Mouse (Mus musculus) hematopoietic stem cell, adult 5-6 weeks (primary cell): ENCODE data around the gene Dnajb5. TPM values are rescaled to one million over a fixed set of nuclear protein-coding genes. Genes with fewer than 3 reads are reported as not detected.

Experiments used
- ATAC-seq, 2 experiments: fragments of 125-278 bp in 1 of 2; replicated peaks in 1 of 2; 2 replicates each; pipeline ENCODE4 v1.8.0; 2016 to 2017; ENCODE audit warnings: inconsistent platforms in 2 of 2, mild to moderate bottlenecking in 2 of 2, moderate number of reproducible peaks in 2 of 2, low read depth in 1 of 2, moderate TSS enrichment in 1 of 2; ENCODE audit not compliant: low FRiP score in 2 of 2, poor library complexity in 2 of 2, severe bottlenecking in 2 of 2, insufficient read depth in 1 of 2, low TSS enrichment in 1 of 2
- total RNA-seq: library from RNA; stranded (forward); fragments of 172-1452, 232-1000 nt; gene quantifications from 2 replicates; pipeline ENCODE4 v1.2.3, GENCODE M21; 2017

Dnajb5 gene
- total RNA-seq, 1 experiment from 2014 or later: 0.65 TPM

GRCm38 (mm10) chr4:43002756-43003439 lies 53.3 kb downstream of the Dnajb5 start:
- no peak for ATAC-seq

- no peak for ATAC-seq
Measured at GRCm38 (mm10) chr4:43004951-43005350, 55.3 kb downstream of the Dnajb5 start.

GRCm38 (mm10) chr4:43005765-43006164 lies 56.2 kb downstream of the Dnajb5 start:
- peak; percentile 57 to 72; a peak in 3 of 4 replicates for ATAC-seq

Other genes starting within 250 kb of the Dnajb5 start
- gene 4930578G10Rik, start 214.3 kb upstream of the Dnajb5 start, total RNA-seq: not detected in 2 replicates
- gene Ccl19, start 193.2 kb upstream of the Dnajb5 start, total RNA-seq: not detected in 2 replicates
- gene Ccl21a, start 175.8 kb upstream of the Dnajb5 start, total RNA-seq: not detected in 2 replicates
- not detected in 2 replicates for gene Fam205a1, start 95.9 kb upstream of the Dnajb5 start, total RNA-seq
- gene Gm12394, start 93.0 kb upstream of the Dnajb5 start, total RNA-seq: not detected in 2 replicates
- not detected in 2 replicates for gene Fam205c, start 75.6 kb upstream of the Dnajb5 start, total RNA-seq
- gene Phf24, start 33.2 kb upstream of the Dnajb5 start, total RNA-seq: not detected in 2 replicates
- gene 1700022I11Rik, start 19.8 kb downstream of the Dnajb5 start, total RNA-seq: 2.6 TPM in 1 of 2 replicates, not detected in the other
- 275 and 278 TPM in 2 replicates for gene Vcp, start 50.7 kb downstream of the Dnajb5 start, total RNA-seq
- gene Fancg, start 60.7 kb downstream of the Dnajb5 start, total RNA-seq: 13.8 and 25.6 TPM in 2 replicates
- 5.9 and 11.4 TPM in 2 replicates for gene Pigo, start 76.0 kb downstream of the Dnajb5 start, total RNA-seq
- 94.2 and 140 TPM in 2 replicates for gene Stoml2, start 81.9 kb downstream of the Dnajb5 start, total RNA-seq
- 2.3 and 6.2 TPM in 2 replicates for gene Fam214b, start 96.4 kb downstream of the Dnajb5 start, total RNA-seq
- 5.0 and 7.6 TPM in 2 replicates for gene Unc13b, start 109.1 kb downstream of the Dnajb5 start, total RNA-seq